Mouse (Mus musculus) stomach, postnatal 0 days (tissue): ENCODE measurements around the gene Cldn5. TPM values are rescaled to one million over a fixed set of nuclear protein-coding genes. Genes with fewer than 3 reads are reported as not detected.
A peak's percentile ranks its signal among the peaks of the same experiment; 100 is the strongest.

Experiments used
- ATAC-seq: fragments of 200-750 bp; cut with Nextera tagmentation; 2 replicates; pipeline ENCODE4 v1.8.0; 2017; ENCODE audit not compliant: low FRiP score, low TSS enrichment
- DNase-seq: peaks from one replicate; pipeline ENCODE4 v3.0.0-alpha.2; 2016; ENCODE audit warnings: low spot score
- H3K27ac ChIP-seq: fragments of 300-500 bp; sonication (generic); replicated peaks from 2 replicates; pipeline ENCODE4 v1.5.1; 2014; ENCODE audit warnings: mild to moderate bottlenecking, control low read depth
- H3K27me3 ChIP-seq: fragments of 300-500 bp; sonication (generic); 2 replicates; pipeline ENCODE4 v1.6.1; 2014; ENCODE audit warnings: low read length; ENCODE audit not compliant: control insufficient read depth, insufficient read depth
- H3K36me3 ChIP-seq: fragments of 300-500 bp; sonication (generic); 2 replicates; pipeline ENCODE4 v1.6.1; 2014; ENCODE audit warnings: low read length, mixed read lengths; ENCODE audit not compliant: control insufficient read depth, insufficient read depth
- H3K4me1 ChIP-seq: fragments of 300-500 bp; sonication (generic); replicated peaks from 2 replicates; pipeline ENCODE4 v1.6.1; 2014; ENCODE audit warnings: antibody characterized with exemption; ENCODE audit not compliant: control insufficient read depth, insufficient read depth
- H3K4me2 ChIP-seq: fragments of 300-500 bp; sonication (generic); replicated peaks from 2 replicates; pipeline ENCODE4 v1.6.1; 2014; ENCODE audit warnings: low read depth, mild to moderate bottlenecking, control low read depth, moderate library complexity
- H3K4me3 ChIP-seq: fragments of 300-500 bp; sonication (generic); 2 replicates; pipeline ENCODE4 v1.5.1; 2014; ENCODE audit warnings: low read depth, low read length, control low read depth
- H3K9ac ChIP-seq: fragments of 300-500 bp; sonication (generic); 2 replicates; pipeline ENCODE4 v1.6.1; 2014; ENCODE audit warnings: mild to moderate bottlenecking, low read length, control low read depth, mixed read lengths
- H3K9me3 ChIP-seq: fragments of 300-500 bp; sonication (generic); 2 replicates; pipeline ENCODE4 v1.6.1; 2016; ENCODE audit warnings: low read length; ENCODE audit not compliant: control insufficient read depth
- CTCF ChIP-seq: IDR thresholded peaks from 2 replicates; pipeline ENCODE4 v1.5.1; 2016; ENCODE audit warnings: antibody characterized with exemption, low read depth, mild to moderate bottlenecking, moderate library complexity
- EP300 ChIP-seq: optimal IDR thresholded peaks from 2 replicates; pipeline ENCODE3; 2016; ENCODE audit warnings: antibody characterized with exemption
- WGBS: fragments of 180-500 bp; shearing (Covaris S2); extraction: QIAGEN DNeasy Blood & Tissue Kit; methylation state at CpG from one replicate; pipeline ENCODE4 v1.1.7; 2014; 5-methylcytosine and 5-hydroxymethylcytosine counted together
- polyA plus RNA-seq: library from polyadenylated mRNA; unstranded; fragments of >200 nt; fragmentation: Nextera tagmentation; extraction: Ambion mirVana; gene quantifications from 2 replicates; pipeline ENCODE4 v1.2.1, GENCODE M21; 2015

The Cldn5 gene
- polyA plus RNA-seq, 1 experiment from 2014 or later = 19.7 TPM

DNA sequence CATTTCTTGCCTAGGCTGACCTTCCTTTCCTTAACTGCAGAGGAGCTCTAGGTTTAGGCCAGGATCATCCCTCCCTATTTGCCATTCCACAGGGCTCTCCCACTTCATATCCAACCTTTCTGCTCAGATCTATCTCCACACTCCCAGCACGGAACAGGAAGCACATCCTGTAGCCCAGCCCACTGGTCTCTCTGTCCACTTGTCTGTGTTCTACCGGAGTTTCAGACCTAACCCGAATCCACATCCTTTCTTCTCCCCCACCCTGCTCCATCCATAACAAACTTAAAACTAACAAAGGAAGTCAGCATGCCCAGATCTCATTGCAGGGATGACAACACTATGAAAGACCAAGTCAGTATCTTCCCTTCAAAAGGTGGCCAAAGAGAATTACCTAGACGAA lies 10.3 kb upstream of the Cldn5 start:
- Histone ChIP-seq H3K4me3 (no peak overlapping the region), H3K4me2 (no peak overlapping the region), H3K9me3 (no peaks in the 10 kb centered on the region), H3K27ac (no peak overlapping the region), H3K36me3 (no peaks in the 10 kb centered on the region), H3K27me3 (no peaks in the 10 kb centered on the region), H3K9ac (no peak overlapping the region), H3K4me1 (no peaks in the 10 kb centered on the region)
- ATAC-seq (no peak), DNase-seq (no peak)
- TF ChIP-seq EP300 (no peak), CTCF (no peak)
- 66% methylated on average over 4 of the region's 4 CpGs for WGBS

DNA sequence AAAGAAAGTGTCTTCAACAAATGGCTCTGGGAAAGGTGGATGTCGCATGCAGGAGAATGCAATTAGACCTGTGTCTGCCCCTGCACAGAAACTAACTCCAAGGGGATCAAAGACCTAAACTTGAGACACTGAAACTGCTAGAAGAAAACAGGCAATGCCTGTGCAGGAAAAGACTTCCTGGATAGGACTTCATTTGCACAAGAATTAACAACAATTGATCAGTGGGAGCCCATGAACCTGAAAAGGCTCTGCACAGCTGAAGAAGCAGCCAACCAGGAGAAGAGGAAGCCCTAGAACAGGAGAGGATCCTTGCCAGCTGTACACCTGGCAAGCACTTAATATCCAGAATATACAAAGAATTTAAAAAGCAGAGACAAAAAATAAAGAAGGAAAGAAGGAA lies 7.1 kb upstream of the Cldn5 start:
- Histone ChIP-seq H3K9me3 (no peaks in the 10 kb centered on the region), H3K9ac (no peak overlapping the region), H3K4me3 (no peak overlapping the region), H3K27me3 (no peaks in the 10 kb centered on the region), H3K36me3 (no peaks in the 10 kb centered on the region), H3K4me2 (no peak overlapping the region), H3K27ac (no peak overlapping the region), H3K4me1 (no peaks in the 10 kb centered on the region)
- no peak for TF ChIP-seq EP300
- TF ChIP-seq CTCF = no peak
- DNase-seq (no peak), ATAC-seq (no peak)
- 64% methylated on average over 1 of the region's 1 CpGs for WGBS

DNA sequence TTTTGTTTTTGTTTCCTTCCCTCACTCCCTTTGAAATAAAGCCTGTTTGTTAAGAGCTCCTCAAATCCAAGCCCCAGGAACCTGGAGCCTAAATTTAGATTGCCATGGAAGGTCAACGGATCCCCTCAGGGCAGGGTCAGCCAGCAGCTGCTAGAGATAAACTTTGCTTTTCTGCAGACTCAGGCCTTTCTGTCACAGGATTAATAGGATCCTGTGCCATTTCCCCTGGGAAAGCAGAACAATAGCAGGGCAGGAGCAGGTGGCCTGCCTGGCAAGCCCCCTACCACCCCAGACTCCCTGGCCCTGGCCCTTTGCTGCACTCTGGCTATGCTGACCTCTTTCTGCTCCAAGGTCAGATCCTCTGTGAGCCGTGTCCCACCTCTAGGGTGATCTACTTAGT lies 2.7 kb upstream of the Cldn5 start:
- WGBS = 30% methylated on average over 2 of the region's 2 CpGs
- Histone ChIP-seq H3K4me1 (no peaks in the 10 kb centered on the region), H3K4me3 (no peak overlapping the region), H3K27ac (no peak overlapping the region), H3K9ac (no peak overlapping the region), H3K9me3 (no peaks in the 10 kb centered on the region), H3K4me2 (no peak overlapping the region), H3K27me3 (peaks cover 9% of the 10 kb centered on the region; the same call in 1 of the 2 replicates), H3K36me3 (no peaks in the 10 kb centered on the region)
- TF ChIP-seq CTCF (no peak), EP300 (no peak)
- ATAC-seq = no peak
- no peak for DNase-seq

DNA sequence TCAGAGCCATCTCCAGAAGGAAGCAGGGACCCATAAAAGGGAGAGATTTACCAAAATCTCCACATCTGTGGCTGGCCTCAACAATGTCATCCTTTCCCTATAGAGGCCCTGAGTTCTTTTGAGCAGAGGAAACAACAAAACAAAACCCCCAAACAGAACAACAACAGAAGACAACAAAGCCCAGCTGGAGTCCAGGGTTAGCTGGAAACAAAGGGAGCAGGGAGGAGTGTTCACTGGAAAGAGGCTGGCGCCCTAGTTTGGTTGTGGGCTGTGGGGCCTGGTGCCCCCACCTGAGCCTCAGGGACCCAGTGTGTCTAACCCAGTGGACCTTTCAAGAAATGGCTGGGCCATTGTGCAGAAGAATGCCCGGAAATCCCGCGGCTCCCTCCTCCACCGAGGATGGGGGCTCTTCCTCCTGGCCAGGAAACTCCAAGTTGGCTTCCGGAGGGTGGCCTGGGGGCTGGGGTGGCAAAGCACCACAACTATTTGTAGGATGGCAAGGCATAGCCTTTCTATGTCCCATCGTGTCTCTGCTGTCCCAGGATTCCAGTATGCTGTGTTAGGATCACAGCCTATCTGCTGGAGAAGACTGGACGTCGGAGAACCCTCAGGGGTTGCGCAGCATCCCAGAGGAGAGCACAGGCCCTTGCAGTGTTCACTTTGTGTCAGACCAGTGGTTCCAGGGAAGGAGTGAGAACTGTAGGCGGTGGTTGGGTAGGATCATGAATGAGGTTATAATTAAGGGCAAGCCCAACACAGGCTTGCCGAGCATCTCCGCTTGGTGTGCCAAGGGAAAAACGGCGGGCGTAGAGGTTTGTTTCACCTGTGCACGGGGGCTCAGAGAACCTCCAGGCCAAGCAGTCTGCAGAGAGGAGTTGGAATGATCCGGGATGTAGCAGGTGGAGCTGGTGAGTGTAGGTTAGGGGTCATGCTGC lies 759 bp upstream of the Cldn5 start:
- no peak overlapping the region for H3K4me2 ChIP-seq
- no peaks in the 10 kb centered on the region for H3K4me1 ChIP-seq
- H3K4me3 ChIP-seq = peak overlapping the region; percentile 6; the same call in 1 of the 2 replicates
- TF ChIP-seq CTCF (no peak), EP300 (no peak)
- H3K9ac ChIP-seq = no peak overlapping the region
- H3K9me3 ChIP-seq = no peaks in the 10 kb centered on the region
- H3K27me3 ChIP-seq = peaks cover 9% of the 10 kb centered on the region; the same call in 1 of the 2 replicates
- 43% methylated on average over 18 of the region's 18 CpGs for WGBS
- DNase-seq = no peak
- no peaks in the 10 kb centered on the region for H3K36me3 ChIP-seq
- peak overlapping the region; percentile 35; the same call in 1 of the 2 replicates for H3K27ac ChIP-seq
- ATAC-seq = no peak

DNA sequence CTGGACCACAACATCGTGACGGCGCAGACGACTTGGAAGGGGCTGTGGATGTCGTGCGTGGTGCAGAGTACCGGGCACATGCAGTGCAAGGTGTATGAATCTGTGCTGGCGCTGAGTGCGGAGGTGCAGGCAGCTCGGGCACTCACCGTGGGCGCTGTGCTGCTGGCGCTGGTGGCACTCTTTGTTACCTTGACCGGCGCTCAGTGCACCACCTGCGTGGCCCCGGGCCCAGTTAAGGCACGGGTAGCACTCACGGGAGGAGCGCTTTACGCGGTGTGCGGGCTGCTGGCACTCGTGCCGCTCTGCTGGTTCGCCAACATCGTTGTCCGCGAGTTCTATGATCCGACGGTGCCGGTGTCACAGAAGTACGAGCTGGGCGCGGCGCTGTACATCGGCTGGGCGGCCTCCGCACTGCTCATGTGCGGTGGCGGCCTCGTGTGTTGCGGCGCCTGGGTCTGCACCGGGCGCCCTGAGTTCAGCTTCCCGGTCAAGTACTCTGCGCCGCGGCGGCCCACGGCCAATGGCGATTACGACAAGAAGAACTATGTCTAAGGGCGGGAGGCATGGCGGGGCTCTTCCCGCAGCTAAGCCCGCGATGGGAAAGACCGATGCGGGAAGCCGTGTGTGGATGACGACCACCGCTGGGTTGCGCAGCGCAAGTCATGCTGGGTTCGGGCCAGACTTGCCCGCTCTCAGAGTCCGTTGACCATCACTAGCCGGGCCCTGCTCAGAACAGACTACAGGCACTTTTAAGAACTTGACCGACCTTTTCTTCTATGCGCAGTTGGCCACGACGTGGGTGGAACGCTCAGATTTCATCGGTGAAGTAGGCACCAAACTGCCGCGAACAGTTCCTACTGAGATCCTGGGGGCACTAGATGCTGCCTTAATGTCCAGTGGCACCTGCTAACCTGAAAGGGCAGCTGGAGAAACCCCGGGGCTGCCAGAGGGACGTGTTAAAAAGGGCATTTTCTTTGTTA lies 744 bp downstream of the Cldn5 start:
- ATAC-seq = peak; percentile 38; the same call in 1 of the 2 replicates
- 3% methylated on average over 80 of the region's 80 CpGs for WGBS

More for the DNA sequence above, 744 bp downstream of the Cldn5 start:
- peak overlapping the region; percentile 35; the same call in 1 of the 2 replicates for H3K27ac ChIP-seq
- peak overlapping the region; percentile 60 for H3K4me2 ChIP-seq
- H3K4me3 ChIP-seq = peak overlapping the region; percentile 39
- H3K9me3 ChIP-seq = no peaks in the 10 kb centered on the region
- no peaks in the 10 kb centered on the region for H3K4me1 ChIP-seq
- H3K9ac ChIP-seq = peak overlapping the region; percentile 51
- peaks cover 9% of the 10 kb centered on the region; the same call in 1 of the 2 replicates for H3K27me3 ChIP-seq
- DNase-seq = peak; percentile 26
- no peaks in the 10 kb centered on the region for H3K36me3 ChIP-seq
- TF ChIP-seq CTCF (no peak), EP300 (no peak)
